Mouse (Mus musculus): Measurements from ENCODE around the gene E130208F15Rik. TPM values are rescaled to one million over a fixed set of nuclear protein-coding genes. Genes with fewer than 3 reads are reported as not detected.
A peak's percentile ranks its signal among the peaks of the same experiment; 100 is the strongest.

Gene E130208F15Rik
- polyA plus RNA-seq, 1 experiment from 2014 or later, result not detected

GRCm38 (mm10) chr7:30363344-30363738, 41.8 kb downstream of the E130208F15Rik start:
- peak overlapping the region; percentile 81 for H3K9ac ChIP-seq
- H3K27ac ChIP-seq (ENCODE audit: low read depth), result no peak overlapping the region
- no peaks in the 10 kb centered on the region for H3K4me1 ChIP-seq (ENCODE audit: insufficient read depth)
- 53% methylated on average over 6 of the region's 6 CpGs for WGBS
- peak overlapping the region; percentile 69 for H3K4me2 ChIP-seq
- H3K36me3 ChIP-seq (ENCODE audit: insufficient read depth), result no peaks in the 10 kb centered on the region
- H3K27me3 ChIP-seq (ENCODE audit: insufficient read depth, low read length), result 0 out of 2 replicates have a peak, but pooled peaks cover 3% of the 10 kb centered on the region
- peak overlapping the region; percentile 76 for H3K4me3 ChIP-seq (ENCODE audit: low read depth, low read length)
- no peak for TF ChIP-seq CTCF (IDR thresholded peaks at IDR 0.05; ENCODE audit: low read depth)
- H3K9me3 ChIP-seq (ENCODE audit: low read depth, low read length), result no peaks in the 10 kb centered on the region
- ATAC-seq (ENCODE audit: insufficient read depth) (peak; percentile 39; the same call in 1 of the 2 replicates), DNase-seq (no peak)

GRCm38 (mm10) chr7:30367466-30367865, 45.9 kb downstream of the E130208F15Rik start:
- Histone ChIP-seq H3K27ac (ENCODE audit: low read depth) (no peak overlapping the region), H3K27me3 (ENCODE audit: insufficient read depth, low read length) (0 out of 2 replicates have a peak, but pooled peaks cover 3% of the 10 kb centered on the region), H3K9ac (no peak overlapping the region), H3K36me3 (ENCODE audit: insufficient read depth) (no peaks in the 10 kb centered on the region), H3K4me2 (no peak overlapping the region), H3K4me1 (ENCODE audit: insufficient read depth) (no peaks in the 10 kb centered on the region), H3K4me3 (ENCODE audit: low read depth, low read length) (no peak overlapping the region), H3K9me3 (ENCODE audit: low read depth, low read length) (no peaks in the 10 kb centered on the region)
- TF ChIP-seq CTCF (IDR thresholded peaks at IDR 0.05; ENCODE audit: low read depth), result no peak
- 71% methylated on average over 2 of the region's 2 CpGs for WGBS
- DNase-seq, result no peak
- ATAC-seq (ENCODE audit: insufficient read depth), result no peak

Other genes with a start within 250 kb of the E130208F15Rik start
- 4.5 and 5.1 TPM in 2 replicates for gene Zfp82, start 248.8 kb upstream of the E130208F15Rik start, polyA plus RNA-seq (2014; fragmentation: Nextera tagmentation; extraction: Ambion mirVana)
- 1.7 and 2.0 TPM in 2 replicates for gene Gm26920, start 231.3 kb upstream of the E130208F15Rik start, polyA plus RNA-seq (2014; fragmentation: Nextera tagmentation; extraction: Ambion mirVana)
- gene Zfp566, start 231.2 kb upstream of the E130208F15Rik start, polyA plus RNA-seq (2014; fragmentation: Nextera tagmentation; extraction: Ambion mirVana), result 10.3 and 10.9 TPM in 2 replicates
- 120 and 128 TPM in 2 replicates for gene Zfp260, start 227.0 kb upstream of the E130208F15Rik start, polyA plus RNA-seq (2014; fragmentation: Nextera tagmentation; extraction: Ambion mirVana)
- gene Zfp382, start 199.8 kb upstream of the E130208F15Rik start, polyA plus RNA-seq (2014; fragmentation: Nextera tagmentation; extraction: Ambion mirVana), result 8.1 and 9.1 TPM in 2 replicates
- gene Zfp146, start 152.0 kb upstream of the E130208F15Rik start, polyA plus RNA-seq (2014; fragmentation: Nextera tagmentation; extraction: Ambion mirVana), result 16.8 and 17.0 TPM in 2 replicates
- gene Cox7a1, start 137.6 kb upstream of the E130208F15Rik start, polyA plus RNA-seq (2014; fragmentation: Nextera tagmentation; extraction: Ambion mirVana), result 4.5 and 8.0 TPM in 2 replicates
- 78.3 and 80.3 TPM in 2 replicates for gene Capns1, start 122.9 kb upstream of the E130208F15Rik start, polyA plus RNA-seq (2014; fragmentation: Nextera tagmentation; extraction: Ambion mirVana)
- gene Polr2i, start 89.8 kb upstream of the E130208F15Rik start, polyA plus RNA-seq (2014; fragmentation: Nextera tagmentation; extraction: Ambion mirVana), result 187 and 192 TPM in 2 replicates
- 175 and 182 TPM in 2 replicates for gene Tbcb, start 89.5 kb upstream of the E130208F15Rik start, polyA plus RNA-seq (2014; fragmentation: Nextera tagmentation; extraction: Ambion mirVana)
- 0.26 TPM in 1 of 2 replicates, not detected in the other for gene Ovol3, start 86.0 kb upstream of the E130208F15Rik start, polyA plus RNA-seq (2014; fragmentation: Nextera tagmentation; extraction: Ambion mirVana)
- 0.26 and 0.30 TPM in 2 replicates for gene Thap8, start 41.6 kb upstream of the E130208F15Rik start, polyA plus RNA-seq (2014; fragmentation: Nextera tagmentation; extraction: Ambion mirVana)
- 16.3 and 17.1 TPM in 2 replicates for gene Wdr62, start 41.3 kb upstream of the E130208F15Rik start, polyA plus RNA-seq (2014; fragmentation: Nextera tagmentation; extraction: Ambion mirVana)
- gene Clip3, start 30.0 kb upstream of the E130208F15Rik start, polyA plus RNA-seq (2014; fragmentation: Nextera tagmentation; extraction: Ambion mirVana), result 31.1 and 41.9 TPM in 2 replicates
- 72.1 and 73.1 TPM in 2 replicates for gene Alkbh6, start 13.0 kb upstream of the E130208F15Rik start, polyA plus RNA-seq (2014; fragmentation: Nextera tagmentation; extraction: Ambion mirVana)
- 21.9 and 23.2 TPM in 2 replicates for gene Syne4, start 6.9 kb upstream of the E130208F15Rik start, polyA plus RNA-seq (2014; fragmentation: Nextera tagmentation; extraction: Ambion mirVana)
- gene Sdhaf1, start 2.2 kb downstream of the E130208F15Rik start, polyA plus RNA-seq (2014; fragmentation: Nextera tagmentation; extraction: Ambion mirVana), result 21.3 and 22.7 TPM in 2 replicates
- gene Lrfn3, start 41.0 kb downstream of the E130208F15Rik start, polyA plus RNA-seq (2014; fragmentation: Nextera tagmentation; extraction: Ambion mirVana), result 3.4 and 3.7 TPM in 2 replicates
- gene Tyrobp, start 92.0 kb downstream of the E130208F15Rik start, polyA plus RNA-seq (2014; fragmentation: Nextera tagmentation; extraction: Ambion mirVana), result 46.0 and 46.8 TPM in 2 replicates
- gene Hcst, start 98.1 kb downstream of the E130208F15Rik start, polyA plus RNA-seq (2014; fragmentation: Nextera tagmentation; extraction: Ambion mirVana), result 1.5 and 2.0 TPM in 2 replicates
- gene Nfkbid, start 100.0 kb downstream of the E130208F15Rik start, polyA plus RNA-seq (2014; fragmentation: Nextera tagmentation; extraction: Ambion mirVana), result 1.7 and 2.0 TPM in 2 replicates
- 22.3 and 22.6 TPM in 2 replicates for gene Aplp1, start 123.8 kb downstream of the E130208F15Rik start, polyA plus RNA-seq (2014; fragmentation: Nextera tagmentation; extraction: Ambion mirVana)
- gene Kirrel2, start 135.9 kb downstream of the E130208F15Rik start, polyA plus RNA-seq (2014; fragmentation: Nextera tagmentation; extraction: Ambion mirVana), result not detected in 2 replicates
- gene Nphs1, start 136.6 kb downstream of the E130208F15Rik start, polyA plus RNA-seq (2014; fragmentation: Nextera tagmentation; extraction: Ambion mirVana), result 0.19 TPM in 1 of 2 replicates, not detected in the other
- not detected in 2 replicates for gene Prodh2, start 171.9 kb downstream of the E130208F15Rik start, polyA plus RNA-seq (2014; fragmentation: Nextera tagmentation; extraction: Ambion mirVana)
- gene Arhgap33, start 213.3 kb downstream of the E130208F15Rik start, polyA plus RNA-seq (2014; fragmentation: Nextera tagmentation; extraction: Ambion mirVana), result 13.8 and 14.3 TPM in 2 replicates
- 24.9 and 26.0 TPM in 2 replicates for gene Hspb6, start 230.4 kb downstream of the E130208F15Rik start, polyA plus RNA-seq (2014; fragmentation: Nextera tagmentation; extraction: Ambion mirVana)
- gene Proser3, start 230.6 kb downstream of the E130208F15Rik start, polyA plus RNA-seq (2014; fragmentation: Nextera tagmentation; extraction: Ambion mirVana), result 18.3 and 18.7 TPM in 2 replicates
- 33.7 and 34.7 TPM in 2 replicates for gene Lin37, start 238.1 kb downstream of the E130208F15Rik start, polyA plus RNA-seq (2014; fragmentation: Nextera tagmentation; extraction: Ambion mirVana)
- 101 and 120 TPM in 2 replicates for gene U2af1l4, start 241.6 kb downstream of the E130208F15Rik start, polyA plus RNA-seq (2014; fragmentation: Nextera tagmentation; extraction: Ambion mirVana)
- 7.9 and 9.9 TPM in 2 replicates for gene Gm49396, start 241.6 kb downstream of the E130208F15Rik start, polyA plus RNA-seq (2014; fragmentation: Nextera tagmentation; extraction: Ambion mirVana)
- 104 and 105 TPM in 2 replicates for gene Psenen, start 241.9 kb downstream of the E130208F15Rik start, polyA plus RNA-seq (2014; fragmentation: Nextera tagmentation; extraction: Ambion mirVana)
- 3.0 and 4.1 TPM in 2 replicates for gene Igflr1, start 243.7 kb downstream of the E130208F15Rik start, polyA plus RNA-seq (2014; fragmentation: Nextera tagmentation; extraction: Ambion mirVana)